Comparison of ENCODE assay signal across 21 mouse cellular contexts in genomic region chr6:90701391-90701790, GRCm38 (mm10).
A peak's percentile ranks its signal among the peaks of the same experiment; 100 is the strongest.
DNase-seq lines count a peak whose midpoint lies in the region; ATAC-seq and TF ChIP-seq lines count a peak whose summit lies in the region.
"Had no signal": no experiment of that assay in that cellular context is flagged by ENCODE, and none has a peak within 500 bp of the region (broad histone marks: within the 10 kb centered on the region; RNA-seq: fewer than 3 reads in every experiment).

No protein-coding gene starts in this region.

- peak overlapping the region; percentile 67 for H3K27ac ChIP-seq in heart, adult 2 months
- H3K27ac ChIP-seq in hindbrain, embryonic 10.5 days = 0 out of 2 replicates have a peak overlapping the region, but pooled peaks have one; percentile 84
- H3K27ac ChIP-seq in hindbrain, embryonic 14.5 days = no peak overlapping the region
- H3K27ac ChIP-seq: embryonic facial prominence, embryonic 10.5 days; forebrain, embryonic 15.5 days; hindbrain, postnatal 0 days; midbrain, embryonic 15.5 days; neural tube, embryonic 13.5 days had no signal

- no peaks in the 10 kb centered on the region for H3K9me3 ChIP-seq in hindbrain, embryonic 10.5 days
- no peaks in the 10 kb centered on the region for H3K9me3 ChIP-seq in hindbrain, embryonic 14.5 days (ENCODE audit: control insufficient read depth, low read length)
- H3K9me3 ChIP-seq: embryonic facial prominence, embryonic 10.5 days; forebrain, embryonic 15.5 days; midbrain, embryonic 15.5 days; neural tube, embryonic 13.5 days had no signal

- TF ChIP-seq POLR2A in heart, adult 2 months (IDR thresholded peaks at IDR 0.05; ENCODE audit: insufficient read depth, low read depth, low read length) = no peak

- intact Hi-C loops in heart, adult 2 months (cut with DNase I) = no loop called here

- peaks cover 70% of the 10 kb centered on the region for H3K4me1 ChIP-seq in heart, adult 2 months (ENCODE audit: control insufficient read depth, insufficient read depth, low read length)
- H3K4me1 ChIP-seq in hindbrain, embryonic 10.5 days (replicated peaks) = peaks cover 76% of the 10 kb centered on the region
- peaks cover 67% of the 10 kb centered on the region for H3K4me1 ChIP-seq in hindbrain, embryonic 14.5 days (replicated peaks; ENCODE audit: control insufficient read depth, insufficient read depth, low read length)

- H3K79me2 ChIP-seq in heart, adult 2 months (replicated peaks; ENCODE audit: control insufficient read depth, insufficient read depth, low read length) = peaks cover 4% of the 10 kb centered on the region

- WGBS in heart, adult 2 months = 84% methylated on average over 2 of the region's 2 CpGs
- WGBS in hindbrain, embryonic 10.5 days = 75% methylated on average over 2 of the region's 2 CpGs
- WGBS in hindbrain, embryonic 14.5 days = 90% methylated on average over 2 of the region's 2 CpGs

- TF ChIP-seq EP300 in heart, adult 2 months (IDR thresholded peaks at IDR 0.05; ENCODE audit: insufficient read depth, low read depth, low read length) = no peak

- H3K27me3 ChIP-seq in heart, adult 2 months (ENCODE audit: control insufficient read depth, insufficient read depth, low read length) = no peaks in the 10 kb centered on the region
- no peaks in the 10 kb centered on the region for H3K27me3 ChIP-seq in hindbrain, embryonic 10.5 days (ENCODE audit: insufficient read depth, poor library complexity, severe bottlenecking)
- H3K27me3 ChIP-seq in hindbrain, embryonic 14.5 days (ENCODE audit: control insufficient read depth, insufficient read depth, low read length) = no peaks in the 10 kb centered on the region
- H3K27me3 ChIP-seq: forebrain, embryonic 15.5 days; midbrain, embryonic 15.5 days; neural tube, embryonic 13.5 days had no signal

- H3K9ac ChIP-seq in heart, adult 2 months (ENCODE audit: low read depth, low read length) = no peak overlapping the region
- no peak overlapping the region for H3K9ac ChIP-seq in hindbrain, embryonic 14.5 days
- H3K9ac ChIP-seq: forebrain, embryonic 15.5 days; midbrain, embryonic 15.5 days; neural tube, embryonic 13.5 days had no signal

- TF ChIP-seq CTCF in heart, adult 2 months (IDR thresholded peaks at IDR 0.05) = no peak

- H3K4me3 ChIP-seq in heart, adult 2 months = no peak overlapping the region
- H3K4me3 ChIP-seq in hindbrain, embryonic 10.5 days = no peak overlapping the region
- H3K4me3 ChIP-seq in hindbrain, embryonic 14.5 days (replicated peaks; ENCODE audit: low read length) = no peak overlapping the region
- H3K4me3 ChIP-seq: embryonic facial prominence, embryonic 10.5 days; forebrain, embryonic 15.5 days; midbrain, embryonic 15.5 days; neural tube, embryonic 13.5 days had no signal

- H3K36me3 ChIP-seq in heart, adult 2 months (ENCODE audit: control insufficient read depth, insufficient read depth, low read length) = peaks cover 20% of the 10 kb centered on the region
- no peaks in the 10 kb centered on the region for H3K36me3 ChIP-seq in hindbrain, embryonic 10.5 days
- H3K36me3 ChIP-seq in hindbrain, embryonic 14.5 days (replicated peaks; ENCODE audit: control insufficient read depth, insufficient read depth) = no peaks in the 10 kb centered on the region
- H3K36me3 ChIP-seq: embryonic facial prominence, embryonic 10.5 days; forebrain, embryonic 15.5 days; midbrain, embryonic 15.5 days; neural tube, embryonic 13.5 days had no signal

- H3K4me2 ChIP-seq in hindbrain, embryonic 14.5 days (replicated peaks) = no peak overlapping the region
- H3K4me2 ChIP-seq: forebrain, embryonic 15.5 days; midbrain, embryonic 15.5 days; neural tube, embryonic 13.5 days had no signal

- no peak for DNase-seq in heart, adult 2 months
- DNase-seq in heart, adult 18-20 months = no peak
- no peak for DNase-seq in hindbrain, embryonic 10.5 days (ENCODE audit: low spot score)
- no peak for DNase-seq in hindbrain, embryonic 14.5 days (ENCODE audit: low spot score)
- DNase-seq in 3134 (ENCODE audit: extremely low read depth, insufficient read length, low spot score) (peak; percentile 36), 416B (ENCODE audit: low read depth) (peak; percentile 26)
- no peak for DNase-seq in right cerebral cortex, adult 2 months (ENCODE audit: low spot score in 2 of 2)
- DNase-seq: cerebellum, adult 9-10 months; gastrocnemius, postnatal 10 days; kidney, adult 9 months; kidney, postnatal 14 days; lung, adult 2 months; retina, postnatal 1 day; thymus, postnatal 14 days had no signal

- ATAC-seq in hindbrain, embryonic 14.5 days (ENCODE audit: low FRiP score) = no peak
- ATAC-seq in megakaryocyte-erythroid progenitor cell, adult 5-6 weeks (replicated peaks; ENCODE audit: low FRiP score, low TSS enrichment, poor library complexity, severe bottlenecking) = no peak
- ATAC-seq: forebrain, embryonic 15.5 days; hindbrain, postnatal 0 days; intestine, embryonic 16.5 days; midbrain, embryonic 15.5 days had no signal

Comparison
In these comparisons a context has a peak if more than half of its experiments do, and no peak if none do; other contexts are left out.
1. DNase-seq: peak in 3134 (single experiment) and 416B (single experiment); none in heart, adult 2 months (0 of 2), heart, adult 18-20 months (0 of 2), hindbrain, embryonic 10.5 days (single experiment), hindbrain, embryonic 14.5 days (single experiment) and right cerebral cortex, adult 2 months (0 of 2).